Mouse (Mus musculus) embryonic facial prominence, embryonic 12.5 days (tissue): ENCODE measurements around the gene Cyb5d2. TPM values are rescaled to one million over a fixed set of nuclear protein-coding genes. Genes with fewer than 3 reads are reported as not detected.

Source experiments
- ATAC-seq: fragments of 200-750 bp; cut with Nextera tagmentation; 2 replicates; pipeline ENCODE4 v1.8.0; 2017; ENCODE audit not compliant: insufficient number of reproducible peaks, insufficient read depth, low FRiP score, low TSS enrichment
- H3K27ac ChIP-seq: fragments of 300-500 bp; sonication (generic); 2 replicates; pipeline ENCODE4 v1.5.1; 2016; ENCODE audit warnings: mild to moderate bottlenecking
- H3K27me3 ChIP-seq: fragments of 300-500 bp; sonication (generic); 2 replicates; pipeline ENCODE4 v1.6.1; 2016; ENCODE audit warnings: mild to moderate bottlenecking, moderate library complexity
- H3K36me3 ChIP-seq: fragments of 300-500 bp; sonication (generic); 2 replicates; pipeline ENCODE4 v1.6.1; 2016; ENCODE audit warnings: mild to moderate bottlenecking
- H3K4me1 ChIP-seq: fragments of 300-500 bp; sonication (generic); 2 replicates; pipeline ENCODE4 v1.6.1; 2016
- H3K4me2 ChIP-seq: fragments of 300-500 bp; sonication (generic); replicated peaks from 2 replicates; pipeline ENCODE4 v1.6.1; 2016; ENCODE audit warnings: mild to moderate bottlenecking, moderate library complexity
- H3K4me3 ChIP-seq: fragments of 300-500 bp; sonication (generic); 2 replicates; pipeline ENCODE4 v1.5.1; 2016; ENCODE audit warnings: mild to moderate bottlenecking
- H3K9ac ChIP-seq: fragments of 300-500 bp; sonication (generic); 2 replicates; pipeline ENCODE4 v1.6.1; 2016; ENCODE audit warnings: mild to moderate bottlenecking, moderate library complexity
- H3K9me3 ChIP-seq: fragments of 300-500 bp; sonication (generic); 2 replicates; pipeline ENCODE4 v1.6.1; 2016; ENCODE audit warnings: mild to moderate bottlenecking, moderate library complexity
- WGBS: fragments of 180-500 bp; shearing (Covaris S2); methylation state at CpG from one replicate; pipeline ENCODE4 v1.1.7; 2016; 5-methylcytosine and 5-hydroxymethylcytosine counted together
- polyA plus RNA-seq: library from polyadenylated mRNA; unstranded; fragments of >200 nt; fragmentation: Nextera tagmentation; extraction: Ambion mirVana; gene quantifications from 2 replicates; pipeline ENCODE4 v1.2.1, GENCODE M21; 2016

Gene Cyb5d2
- 4.7 and 5.2 TPM in 2 replicates for polyA plus RNA-seq

GRCm38 (mm10) chr11:72795455-72796295, at the start of gene Cyb5d2, which contains the start of gene Zzef1:
TSS of gene Cyb5d2 (minus strand) at chr11:72796142.
TSS of gene Zzef1 (plus strand) at chr11:72796226.
- Histone ChIP-seq H3K36me3 (no peaks in the 10 kb centered on the region), H3K27ac (peak within 1 kb of the TSS; percentile 76), H3K4me1 (no peaks in the 10 kb centered on the region), H3K9me3 (no peaks in the 10 kb centered on the region), H3K4me3 (peak within 1 kb of the TSS; percentile 91), H3K9ac (peak within 1 kb of the TSS; percentile 88), H3K4me2 (peak within 1 kb of the TSS; percentile 89), H3K27me3 (no peaks in the 10 kb centered on the region)
- under 1% methylated on average over 69 of the region's 69 CpGs for WGBS
- peak; percentile 90 for ATAC-seq

- Histone ChIP-seq H3K27me3 (no peaks in the 10 kb centered on the region), H3K36me3 (peaks cover 26% of the 10 kb centered on the region), H3K9me3 (no peaks in the 10 kb centered on the region), H3K4me3 (no peak overlapping the region), H3K27ac (no peak overlapping the region), H3K9ac (no peak overlapping the region), H3K4me2 (no peak overlapping the region), H3K4me1 (no peaks in the 10 kb centered on the region)
- WGBS, result 86% methylated on average over 2 of the region's 2 CpGs
- no peak for ATAC-seq
Measured at GRCm38 (mm10) chr11:72845526-72845925, 49.6 kb upstream of the Cyb5d2 start.

GRCm38 (mm10) chr11:72843576-72843975, 47.6 kb upstream of the Cyb5d2 start:
- Histone ChIP-seq H3K36me3 (peaks cover 16% of the 10 kb centered on the region; the same call in 1 of the 2 replicates), H3K4me3 (no peak overlapping the region), H3K9me3 (no peaks in the 10 kb centered on the region), H3K27me3 (no peaks in the 10 kb centered on the region), H3K4me2 (no peak overlapping the region), H3K9ac (no peak overlapping the region), H3K4me1 (no peaks in the 10 kb centered on the region), H3K27ac (no peak overlapping the region)
- ATAC-seq, result no peak

GRCm38 (mm10) chr11:72842731-72843130, 46.8 kb upstream of the Cyb5d2 start:
- Histone ChIP-seq H3K4me2 (no peak overlapping the region), H3K27me3 (no peaks in the 10 kb centered on the region), H3K9me3 (no peaks in the 10 kb centered on the region), H3K36me3 (peaks cover 10% of the 10 kb centered on the region; the same call in 1 of the 2 replicates), H3K4me1 (no peaks in the 10 kb centered on the region), H3K27ac (no peak overlapping the region), H3K4me3 (no peak overlapping the region), H3K9ac (no peak overlapping the region)
- 75% methylated on average over 3 of the region's 3 CpGs for WGBS
- ATAC-seq, result no peak

GRCm38 (mm10) chr11:72829869-72830268, 33.9 kb upstream of the Cyb5d2 start:
- no peak for ATAC-seq
- H3K9me3 ChIP-seq, result no peaks in the 10 kb centered on the region
- H3K36me3 ChIP-seq, result peaks cover 31% of the 10 kb centered on the region
- H3K4me2 ChIP-seq, result no peak overlapping the region
- H3K27me3 ChIP-seq, result no peaks in the 10 kb centered on the region
- no peak overlapping the region for H3K9ac ChIP-seq
- H3K4me3 ChIP-seq, result no peak overlapping the region
- no peak overlapping the region for H3K27ac ChIP-seq
- WGBS, result 85% methylated on average over 3 of the region's 3 CpGs
- no peaks in the 10 kb centered on the region for H3K4me1 ChIP-seq

- Histone ChIP-seq H3K27me3 (no peaks in the 10 kb centered on the region), H3K4me2 (no peak overlapping the region), H3K9ac (no peak overlapping the region), H3K4me3 (no peak overlapping the region), H3K27ac (no peak overlapping the region), H3K36me3 (peaks cover 36% of the 10 kb centered on the region), H3K4me1 (no peaks in the 10 kb centered on the region), H3K9me3 (no peaks in the 10 kb centered on the region)
- ATAC-seq, result no peak
- 88% methylated on average over 7 of the region's 7 CpGs for WGBS
Measured at GRCm38 (mm10) chr11:72821041-72821440, 25.1 kb upstream of the Cyb5d2 start.

GRCm38 (mm10) chr11:72818067-72818466, 22.1 kb upstream of the Cyb5d2 start:
- Histone ChIP-seq H3K36me3 (peaks cover 26% of the 10 kb centered on the region; the same call in 1 of the 2 replicates), H3K4me3 (no peak overlapping the region), H3K27ac (no peak overlapping the region), H3K4me1 (no peaks in the 10 kb centered on the region), H3K9ac (no peak overlapping the region), H3K27me3 (no peaks in the 10 kb centered on the region), H3K9me3 (no peaks in the 10 kb centered on the region), H3K4me2 (no peak overlapping the region)
- WGBS, result 87% methylated on average over 7 of the region's 7 CpGs
- ATAC-seq, result no peak

GRCm38 (mm10) chr11:72816859-72817258, 20.9 kb upstream of the Cyb5d2 start:
- peaks cover 22% of the 10 kb centered on the region; the same call in 1 of the 2 replicates for H3K36me3 ChIP-seq
- H3K4me1 ChIP-seq, result no peaks in the 10 kb centered on the region
- no peaks in the 10 kb centered on the region for H3K9me3 ChIP-seq
- ATAC-seq, result no peak
- H3K27ac ChIP-seq, result no peak overlapping the region
- no peak overlapping the region for H3K9ac ChIP-seq
- no peak overlapping the region for H3K4me3 ChIP-seq
- no peaks in the 10 kb centered on the region for H3K27me3 ChIP-seq
- H3K4me2 ChIP-seq, result no peak overlapping the region
- WGBS, result 89% methylated on average over 1 of the region's 1 CpGs

GRCm38 (mm10) chr11:72814188-72814587, 18.2 kb upstream of the Cyb5d2 start:
- ATAC-seq, result no peak

GRCm38 (mm10) chr11:72813687-72814086, 17.7 kb upstream of the Cyb5d2 start:
- H3K4me3 ChIP-seq, result no peak overlapping the region
- no peak overlapping the region for H3K27ac ChIP-seq
- H3K9ac ChIP-seq, result no peak overlapping the region
- ATAC-seq, result no peak
- H3K4me2 ChIP-seq, result no peak overlapping the region
- no peaks in the 10 kb centered on the region for H3K36me3 ChIP-seq
- no peaks in the 10 kb centered on the region for H3K9me3 ChIP-seq
- H3K4me1 ChIP-seq, result no peaks in the 10 kb centered on the region
- no peaks in the 10 kb centered on the region for H3K27me3 ChIP-seq
- 93% methylated on average over 5 of the region's 5 CpGs for WGBS

More at GRCm38 (mm10) chr11:72814188-72814587, 18.2 kb upstream of the Cyb5d2 start:
- H3K9ac ChIP-seq, result no peak overlapping the region
- no peaks in the 10 kb centered on the region for H3K4me1 ChIP-seq
- WGBS, result 72% methylated on average over 2 of the region's 2 CpGs
- no peaks in the 10 kb centered on the region for H3K27me3 ChIP-seq
- no peak overlapping the region for H3K4me2 ChIP-seq
- H3K36me3 ChIP-seq, result peaks cover 5% of the 10 kb centered on the region; the same call in 1 of the 2 replicates
- H3K9me3 ChIP-seq, result no peaks in the 10 kb centered on the region
- no peak overlapping the region for H3K27ac ChIP-seq
- no peak overlapping the region for H3K4me3 ChIP-seq

GRCm38 (mm10) chr11:72807992-72808391, 12.1 kb upstream of the Cyb5d2 start:
- 83% methylated on average over 4 of the region's 4 CpGs for WGBS
- Histone ChIP-seq H3K4me2 (no peak overlapping the region), H3K9me3 (no peaks in the 10 kb centered on the region), H3K4me3 (no peak overlapping the region), H3K36me3 (no peaks in the 10 kb centered on the region), H3K27ac (no peak overlapping the region), H3K4me1 (no peaks in the 10 kb centered on the region), H3K27me3 (no peaks in the 10 kb centered on the region), H3K9ac (no peak overlapping the region)
- ATAC-seq, result no peak

- Histone ChIP-seq H3K9me3 (no peaks in the 10 kb centered on the region), H3K9ac (no peak overlapping the region), H3K4me2 (no peak overlapping the region), H3K4me3 (no peak overlapping the region), H3K27me3 (no peaks in the 10 kb centered on the region), H3K27ac (no peak overlapping the region), H3K4me1 (no peaks in the 10 kb centered on the region), H3K36me3 (no peaks in the 10 kb centered on the region)
- WGBS, result 80% methylated on average over 2 of the region's 2 CpGs
- no peak for ATAC-seq
Measured at GRCm38 (mm10) chr11:72806556-72806955, 10.6 kb upstream of the Cyb5d2 start.
